Comparison of ENCODE assay signal across 16 mouse cellular contexts in genomic region chr2:133077698-133078356, GRCm38 (mm10).
DNase-seq lines count a peak whose midpoint lies in the region; ATAC-seq lines count a peak whose summit lies in the region.
"Had no signal": no experiment of that assay in that cellular context is flagged by ENCODE, and none has a peak within 500 bp of the region (broad histone marks: within the 10 kb centered on the region; RNA-seq: fewer than 3 reads in every experiment).

No protein-coding gene starts in this region.

- H3K4me1 ChIP-seq in hindbrain, embryonic 15.5 days (replicated peaks) = no peaks in the 10 kb centered on the region
- no peaks in the 10 kb centered on the region for H3K4me1 ChIP-seq in hindbrain, embryonic 13.5 days (replicated peaks)
- H3K4me1 ChIP-seq: embryonic facial prominence, embryonic 10.5 days; stomach, embryonic 15.5 days had no signal

- DNase-seq in right cerebral cortex, postnatal 10 days (ENCODE audit: low spot score in 2 of 2) = peak; percentile 22 to 25
- DNase-seq in right cerebral cortex, adult 2 months (ENCODE audit: low spot score in 2 of 2) = no peak
- peak; percentile 6 to 18 for DNase-seq in cerebellum, postnatal 25 days
- DNase-seq in lung, postnatal 14 days = no peak
- DNase-seq in adrenal gland, adult 18-20 months (ENCODE audit: low spot score in 2 of 2) = no peak
- DNase-seq: gastrocnemius, postnatal 25 days; kidney, adult 2 months; kidney, postnatal 14 days; retina, postnatal 1 day; spleen, adult 18-20 months; thymus, adult 2 months had no signal

- H3K27ac ChIP-seq in hindbrain, embryonic 15.5 days (replicated peaks) = no peak overlapping the region
- no peak overlapping the region for H3K27ac ChIP-seq in hindbrain, embryonic 13.5 days
- H3K27ac ChIP-seq: embryonic facial prominence, embryonic 10.5 days; stomach, embryonic 15.5 days had no signal

- whole genome bisulfite sequencing in hindbrain, embryonic 15.5 days = 80% methylated on average over 11 of the region's 11 CpGs
- WGBS in hindbrain, embryonic 13.5 days = 88% methylated on average over 11 of the region's 11 CpGs

- no peaks in the 10 kb centered on the region for H3K9me3 ChIP-seq in hindbrain, embryonic 15.5 days
- H3K9me3 ChIP-seq in hindbrain, embryonic 13.5 days = no peaks in the 10 kb centered on the region
- H3K9me3 ChIP-seq: embryonic facial prominence, embryonic 10.5 days; stomach, embryonic 15.5 days had no signal

- peak; percentile 61; the same call in 1 of the 2 replicates for ATAC-seq in hindbrain, embryonic 15.5 days (ENCODE audit: low FRiP score, low read depth)
- no peak for ATAC-seq in hindbrain, embryonic 13.5 days (ENCODE audit: low FRiP score)

- H3K36me3 ChIP-seq in hindbrain, embryonic 15.5 days = no peaks in the 10 kb centered on the region
- no peaks in the 10 kb centered on the region for H3K36me3 ChIP-seq in hindbrain, embryonic 13.5 days
- H3K36me3 ChIP-seq: embryonic facial prominence, embryonic 10.5 days; G1E; stomach, embryonic 15.5 days had no signal

- no peaks in the 10 kb centered on the region for H3K27me3 ChIP-seq in hindbrain, embryonic 15.5 days
- no peaks in the 10 kb centered on the region for H3K27me3 ChIP-seq in hindbrain, embryonic 13.5 days
- H3K27me3 ChIP-seq: stomach, embryonic 15.5 days had no signal

- no peak overlapping the region for H3K4me2 ChIP-seq in hindbrain, embryonic 15.5 days
- H3K4me2 ChIP-seq in hindbrain, embryonic 13.5 days = no peak overlapping the region
- H3K4me2 ChIP-seq: stomach, embryonic 15.5 days had no signal

- H3K4me3 ChIP-seq in hindbrain, embryonic 15.5 days = no peak overlapping the region
- no peak overlapping the region for H3K4me3 ChIP-seq in hindbrain, embryonic 13.5 days
- H3K4me3 ChIP-seq: embryonic facial prominence, embryonic 10.5 days; stomach, embryonic 15.5 days had no signal

- no peak overlapping the region for H3K9ac ChIP-seq in hindbrain, embryonic 15.5 days
- H3K9ac ChIP-seq in hindbrain, embryonic 13.5 days = no peak overlapping the region
- H3K9ac ChIP-seq: stomach, embryonic 15.5 days had no signal

Comparison
In these comparisons a context has a peak if more than half of its experiments do, and no peak if none do; other contexts are left out.
1. DNase-seq: peak in right cerebral cortex, postnatal 10 days (2 of 2) and cerebellum, postnatal 25 days (2 of 2); none in right cerebral cortex, adult 2 months (0 of 2), lung, postnatal 14 days (single experiment) and adrenal gland, adult 18-20 months (0 of 2).